Mouse (Mus musculus) ES-E14 (cell line): ENCODE data around the gene Trp53inp2. TPM values are rescaled to one million over a fixed set of nuclear protein-coding genes. Genes with fewer than 3 reads are reported as not detected.

ENCODE experiments used
- DNase-seq: peaks from one replicate; pipeline ENCODE4 v3.0.0-alpha.2; 2013; ENCODE audit warnings: low read depth, low spot score
- H3K27ac ChIP-seq: 2 replicates; pipeline ENCODE4 v1.5.1; 2012; ENCODE audit warnings: low read depth, mild to moderate bottlenecking, low read length, moderate library complexity, mixed read lengths; ENCODE audit not compliant: poor library complexity, insufficient read depth, severe bottlenecking
- H3K36me3 ChIP-seq: 2 replicates; pipeline ENCODE4 v1.6.1; 2012; ENCODE audit warnings: mild to moderate bottlenecking, low read length, moderate library complexity, mixed read lengths; ENCODE audit not compliant: control insufficient read depth, poor library complexity, insufficient read depth, severe bottlenecking
- H3K4me1 ChIP-seq, 2 experiments: fragments of 150-350 bp in 1 of 2; sonication (generic) in 1 of 2; 2 replicates each; pipeline ENCODE4 v1.6.1; 2012; ENCODE audit warnings: low read length in 2 of 2, mild to moderate bottlenecking in 1 of 2, mixed read lengths in 1 of 2; ENCODE audit not compliant: control insufficient read depth in 2 of 2, insufficient read depth in 2 of 2, poor library complexity in 1 of 2
- H3K4me3 ChIP-seq, 2 experiments: fragments of 150-350 bp in 1 of 2; sonication (generic) in 1 of 2; 2 replicates each; pipeline ENCODE4 v1.5.1; 2012; ENCODE audit warnings: low read length in 2 of 2, low read depth in 1 of 2, mild to moderate bottlenecking in 1 of 2, mixed read lengths in 1 of 2; ENCODE audit not compliant: insufficient read depth in 1 of 2, poor library complexity in 1 of 2, severe bottlenecking in 1 of 2
- H3K9ac ChIP-seq: 2 replicates; pipeline ENCODE4 v1.6.1; 2012; ENCODE audit warnings: low read depth, mild to moderate bottlenecking, low read length, mixed read lengths; ENCODE audit not compliant: poor library complexity, insufficient read depth, severe bottlenecking
- H3K9me3 ChIP-seq: fragments of 150-350 bp; sonication (generic); 2 replicates; pipeline ENCODE4 v1.6.1; 2012; ENCODE audit warnings: low read depth, mild to moderate bottlenecking, low read length; ENCODE audit not compliant: control insufficient read depth, insufficient read depth
- CHD2 ChIP-seq: IDR thresholded peaks from 2 replicates; pipeline ENCODE4 v1.6.1; 2014; ENCODE audit warnings: mild to moderate bottlenecking, low read depth, low read length, inconsistent platforms
- HCFC1 ChIP-seq: IDR thresholded peaks from 2 replicates; pipeline ENCODE4 v1.6.1; 2012; ENCODE audit warnings: low read length, inconsistent platforms, borderline replicate concordance; ENCODE audit not compliant: insufficient read depth
- MAFK ChIP-seq: IDR thresholded peaks from 2 replicates; pipeline ENCODE4 v1.6.1; 2014; ENCODE audit warnings: mild to moderate bottlenecking, low read depth, low read length, inconsistent platforms; ENCODE audit not compliant: insufficient read depth
- ZC3H11A ChIP-seq: IDR thresholded peaks from 2 replicates; pipeline ENCODE4 v1.6.1; 2012; ENCODE audit warnings: low read depth, mild to moderate bottlenecking, inconsistent platforms, low read length, borderline replicate concordance
- ZNF384 ChIP-seq: IDR thresholded peaks from 2 replicates; pipeline ENCODE4 v1.6.1; 2012; ENCODE audit warnings: low read depth, low read length, inconsistent platforms
- in situ Hi-C, 2 experiments: fragments of 600-800 bp; cut with MboI; formaldehyde crosslinking; loops; one replicate each; pipeline ENCODE4 v1.15.1; 2025; ENCODE audit warnings: low sequenced_read_pairs in 2 of 2, inconsistent platforms in 1 of 2; ENCODE audit not compliant: unreplicated experiment in 2 of 2
- total RNA-seq: library from RNA; depleted of rRNA; stranded (reverse); fragments of 300-350 nt; gene quantifications from 2 replicates; pipeline ENCODE4 v1.2.3, GENCODE M21; 2012

The Trp53inp2 gene
- total RNA-seq, 1 experiment, result 8.7 TPM

DNA sequence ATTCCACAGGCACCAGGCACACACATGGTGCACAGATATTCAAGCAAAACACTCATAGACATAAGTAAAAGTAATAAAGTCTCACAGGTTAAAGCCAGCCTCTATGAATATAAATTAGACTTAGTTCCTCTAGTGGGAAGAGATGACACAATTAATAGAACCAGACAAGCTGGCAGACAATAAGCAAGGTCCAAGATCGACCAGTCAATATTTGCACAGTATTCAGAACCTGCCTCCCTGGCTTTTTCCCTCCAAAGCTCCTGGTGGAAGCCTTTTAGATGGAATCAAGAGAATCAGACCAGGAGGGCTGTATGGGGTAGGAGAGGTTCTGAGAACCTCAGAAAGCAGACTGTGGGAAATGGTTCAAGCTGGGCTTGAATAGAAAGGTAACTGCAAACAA lies 7.0 kb upstream of the Trp53inp2 start:
- no peak for DNase-seq
- no peak overlapping the region for H3K9ac ChIP-seq
- H3K36me3 ChIP-seq, result no peaks in the 10 kb centered on the region
- H3K4me3 ChIP-seq, result no peak overlapping the region
- no peaks in the 10 kb centered on the region; a peak in 1 of 4 replicates for H3K4me1 ChIP-seq
- H3K9me3 ChIP-seq, result no peaks in the 10 kb centered on the region
- TF ChIP-seq ZNF384 (no peak), CHD2 (no peak), MAFK (no peak), ZC3H11A (no peak), HCFC1 (no peak)
- no peak overlapping the region for H3K27ac ChIP-seq
- in situ Hi-C loops, result no loop called here

DNA sequence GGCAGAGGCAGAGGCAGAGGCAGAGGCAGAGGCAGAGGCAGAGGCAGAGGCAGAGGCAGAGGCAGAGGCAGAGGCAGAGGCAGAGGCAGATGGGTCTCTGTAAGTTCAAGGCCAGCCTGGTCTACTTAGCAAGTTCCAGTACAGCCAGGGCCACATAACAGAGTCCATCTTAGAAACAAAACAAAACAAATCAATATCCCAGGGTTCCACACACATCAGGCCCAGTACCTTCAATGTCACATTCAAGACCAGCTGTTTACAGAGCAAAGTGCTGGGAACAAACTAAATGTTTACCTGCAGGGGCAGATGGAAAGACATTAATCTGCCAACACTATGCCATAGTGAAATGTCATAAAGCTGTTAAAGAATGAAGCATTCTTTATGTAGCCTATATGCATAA lies 6.3 kb upstream of the Trp53inp2 start:
- Histone ChIP-seq H3K4me1 (no peaks in the 10 kb centered on the region; a peak in 1 of 4 replicates), H3K9me3 (no peaks in the 10 kb centered on the region), H3K9ac (no peak overlapping the region), H3K27ac (no peak overlapping the region), H3K36me3 (no peaks in the 10 kb centered on the region), H3K4me3 (no peak overlapping the region)
- in situ Hi-C loops, result no loop called here
- DNase-seq, result no peak
- TF ChIP-seq CHD2 (no peak), MAFK (no peak), HCFC1 (no peak), ZNF384 (no peak), ZC3H11A (no peak)

DNA sequence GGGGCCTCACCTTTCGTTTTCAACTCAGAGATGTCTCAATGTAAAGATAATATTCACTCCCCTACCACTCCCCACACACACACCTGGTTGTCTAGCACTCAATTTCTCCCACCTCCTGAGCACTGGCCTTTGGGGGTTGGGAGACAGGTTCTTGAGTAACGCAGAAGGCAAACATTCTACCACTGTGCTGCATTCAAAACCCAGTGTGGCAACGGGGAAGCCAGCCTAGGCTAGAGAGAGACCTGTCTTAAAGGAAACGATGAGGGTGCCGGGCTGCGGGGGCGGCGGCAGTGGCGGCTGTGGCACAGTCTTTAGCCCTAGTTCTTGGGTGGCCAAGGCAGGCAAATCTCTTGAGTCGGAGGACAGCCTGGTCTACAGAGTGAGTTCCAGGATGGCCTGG lies 4.7 kb upstream of the Trp53inp2 start:
- DNase-seq, result no peak
- H3K9ac ChIP-seq, result no peak overlapping the region
- no peak for TF ChIP-seq MAFK
- no peak for TF ChIP-seq CHD2
- TF ChIP-seq ZC3H11A, result no peak
- TF ChIP-seq HCFC1, result no peak
- no peak for TF ChIP-seq ZNF384
- no peaks in the 10 kb centered on the region; a peak in 1 of 4 replicates for H3K4me1 ChIP-seq
- no peaks in the 10 kb centered on the region for H3K36me3 ChIP-seq
- H3K9me3 ChIP-seq, result no peaks in the 10 kb centered on the region
- in situ Hi-C loops, result no loop called here
- H3K27ac ChIP-seq, result no peak overlapping the region
- no peak overlapping the region for H3K4me3 ChIP-seq

GRCm38 (mm10) chr2:155381060-155381437 lies 190 bp downstream of the Trp53inp2 start:
- Histone ChIP-seq H3K36me3 (no peaks in the 10 kb centered on the region), H3K9me3 (no peaks in the 10 kb centered on the region), H3K4me3 (peak overlapping the region; percentile 93 to 95), H3K9ac (peak overlapping the region; percentile 65; the same call in 1 of the 2 replicates), H3K27ac (no peak overlapping the region), H3K4me1 (peaks cover 0 to 2% of the 10 kb centered on the region in 2 experiments; a peak in 1 of 4 replicates)
- TF ChIP-seq ZNF384 (no peak), ZC3H11A (no peak), CHD2 (no peak), MAFK (no peak), HCFC1 (no peak)
- in situ Hi-C loops, result no loop called here
- no peak for DNase-seq
